Mouse (Mus musculus) midbrain, embryonic 14.5 days (tissue): Measurements from ENCODE around the gene Slc1a3. TPM values are rescaled to one million over a fixed set of nuclear protein-coding genes. Genes with fewer than 3 reads are reported as not detected.
A peak's percentile ranks its signal among the peaks of the same experiment; 100 is the strongest.

Experiments used
- ATAC-seq: fragments of 200-750 bp; cut with Nextera tagmentation; 2 replicates; pipeline ENCODE4 v1.8.0; 2017; ENCODE audit warnings: moderate number of reproducible peaks, moderate library complexity; ENCODE audit not compliant: low FRiP score, low TSS enrichment
- DNase-seq: peaks from one replicate; pipeline ENCODE4 v3.0.0-alpha.2; 2015
- H3K27ac ChIP-seq: fragments of 300-500 bp; sonication (generic); replicated peaks from 2 replicates; pipeline ENCODE4 v1.5.1; 2014; ENCODE audit warnings: mild to moderate bottlenecking, low read depth, low read length, moderate library complexity
- H3K27me3 ChIP-seq: fragments of 300-500 bp; sonication (generic); 2 replicates; pipeline ENCODE4 v1.6.1; 2014; ENCODE audit warnings: low read length, control low read depth, mixed read lengths; ENCODE audit not compliant: control insufficient read depth, insufficient read depth
- H3K36me3 ChIP-seq: fragments of 300-500 bp; sonication (generic); 2 replicates; pipeline ENCODE4 v1.6.1; 2014; ENCODE audit warnings: low read length, control low read depth; ENCODE audit not compliant: control insufficient read depth, insufficient read depth
- H3K4me1 ChIP-seq: fragments of 300-500 bp; sonication (generic); 2 replicates; pipeline ENCODE4 v1.6.1; 2014; ENCODE audit warnings: mild to moderate bottlenecking, antibody characterized with exemption, low read length, control low read depth; ENCODE audit not compliant: control insufficient read depth, insufficient read depth
- H3K4me2 ChIP-seq: fragments of 300-500 bp; sonication (generic); 2 replicates; pipeline ENCODE4 v1.6.1; 2014; ENCODE audit warnings: mild to moderate bottlenecking, low read length, moderate library complexity
- H3K4me3 ChIP-seq: fragments of 300-500 bp; sonication (generic); replicated peaks from 2 replicates; pipeline ENCODE4 v1.5.1; 2014; ENCODE audit warnings: low read depth, low read length
- H3K9ac ChIP-seq: fragments of 300-500 bp; sonication (generic); replicated peaks from 2 replicates; pipeline ENCODE4 v1.6.1; 2014; ENCODE audit warnings: mild to moderate bottlenecking, low read length, moderate library complexity
- H3K9me3 ChIP-seq: fragments of 300-500 bp; sonication (generic); 2 replicates; pipeline ENCODE4 v1.6.1; 2016; ENCODE audit warnings: low read length, control low read depth, mixed read lengths; ENCODE audit not compliant: control insufficient read depth
- WGBS: fragments of 180-500 bp; shearing (Covaris S2); extraction: QIAGEN DNeasy Blood & Tissue Kit; methylation state at CpG from one replicate; pipeline ENCODE4 v1.1.7; 2014; 5-methylcytosine and 5-hydroxymethylcytosine counted together
- polyA plus RNA-seq: library from polyadenylated mRNA; unstranded; fragments of >200 nt; fragmentation: Nextera tagmentation; extraction: Ambion mirVana; gene quantifications from 2 replicates; pipeline ENCODE4 v1.2.1, GENCODE M21; 2014

Slc1a3 gene
- polyA plus RNA-seq, 1 experiment from 2014 or later, result 138 TPM

DNA sequence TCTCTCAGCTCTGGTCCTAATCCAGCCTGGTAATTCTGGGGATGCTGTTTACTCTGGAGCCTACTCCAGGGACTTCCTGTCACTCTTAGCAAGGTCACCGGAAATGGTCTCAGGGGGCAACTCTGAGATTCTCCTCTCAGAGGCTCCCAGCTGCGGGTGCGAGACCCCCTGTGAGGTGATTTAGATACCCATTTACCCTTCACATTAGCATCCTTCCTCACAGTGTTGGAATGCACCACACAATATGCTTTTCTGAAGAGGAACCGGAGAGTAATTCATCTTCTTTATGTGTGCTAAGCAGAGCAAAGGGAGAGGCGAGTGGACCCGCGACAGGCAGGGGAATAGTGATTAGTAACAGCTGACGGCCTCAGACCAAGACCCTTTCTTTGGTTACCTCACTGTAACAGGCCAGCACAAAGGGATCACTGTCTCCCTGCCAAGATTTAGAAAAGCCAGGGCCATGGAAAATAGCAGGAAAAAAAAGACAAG lies 51.0 kb downstream of the Slc1a3 start:
- Histone ChIP-seq H3K4me3 (no peak overlapping the region), H3K4me2 (0 out of 2 replicates have a peak overlapping the region, but pooled peaks have one; percentile 2), H3K27me3 (no peaks in the 10 kb centered on the region), H3K9me3 (no peaks in the 10 kb centered on the region), H3K9ac (no peak overlapping the region), H3K27ac (peak overlapping the region; percentile 64), H3K36me3 (no peaks in the 10 kb centered on the region), H3K4me1 (peaks cover 12% of the 10 kb centered on the region; the same call in 1 of the 2 replicates)
- 7% methylated on average over 8 of the region's 8 CpGs for WGBS
- DNase-seq (peak; percentile 63), ATAC-seq (peak; percentile 82)

DNA sequence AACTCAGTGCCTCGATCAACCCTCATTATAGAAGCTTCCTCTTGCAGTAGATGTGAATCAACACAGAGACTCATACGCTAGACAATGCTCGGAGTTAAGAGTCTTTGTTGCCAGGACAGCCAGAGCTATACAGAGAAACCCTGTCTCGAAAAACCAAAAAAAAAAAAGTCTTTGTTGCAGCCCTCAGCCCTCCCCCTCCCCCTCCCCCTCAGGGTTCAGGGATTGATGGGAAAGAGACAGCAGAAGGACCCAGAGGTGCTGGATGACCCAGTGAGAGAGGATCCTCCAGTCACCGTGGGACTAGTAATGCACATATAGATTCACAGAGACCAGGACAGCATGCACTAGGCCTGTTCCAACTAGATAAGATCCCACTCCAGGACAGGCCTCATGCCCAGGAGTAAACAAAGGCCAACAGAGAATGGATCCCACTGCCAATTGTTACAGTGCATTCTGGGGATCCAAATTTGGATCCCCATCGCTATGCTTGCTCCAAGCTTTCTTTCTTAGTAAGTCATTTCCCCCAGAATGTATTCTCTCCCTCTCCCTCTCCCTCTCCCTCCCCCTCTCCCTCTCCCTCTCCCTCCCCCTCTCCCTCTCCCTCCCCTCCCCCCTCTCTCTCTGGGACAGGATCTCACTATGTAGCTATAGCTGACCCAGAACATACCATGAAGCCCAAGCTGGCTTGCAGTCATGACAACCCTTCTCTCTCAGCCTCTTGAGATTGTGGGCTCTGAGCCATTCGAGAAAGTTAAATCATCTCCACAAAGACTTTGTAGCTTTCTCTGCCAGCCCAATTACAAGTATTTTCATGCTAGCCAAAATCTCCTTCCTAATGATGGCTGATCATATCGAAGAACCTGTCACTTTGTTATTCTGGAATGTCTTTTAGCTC lies 52.2 kb downstream of the Slc1a3 start:
- no peak for ATAC-seq
- Histone ChIP-seq H3K36me3 (no peaks in the 10 kb centered on the region), H3K27me3 (no peaks in the 10 kb centered on the region), H3K9ac (no peak overlapping the region), H3K4me1 (peaks cover 12% of the 10 kb centered on the region; the same call in 1 of the 2 replicates), H3K9me3 (no peaks in the 10 kb centered on the region), H3K27ac (0 out of 2 replicates have a peak overlapping the region, but pooled peaks have one; percentile 26), H3K4me3 (no peak overlapping the region), H3K4me2 (no peak overlapping the region)
- WGBS, result 59% methylated on average over 8 of the region's 8 CpGs
- DNase-seq, result peak; percentile 27

DNA sequence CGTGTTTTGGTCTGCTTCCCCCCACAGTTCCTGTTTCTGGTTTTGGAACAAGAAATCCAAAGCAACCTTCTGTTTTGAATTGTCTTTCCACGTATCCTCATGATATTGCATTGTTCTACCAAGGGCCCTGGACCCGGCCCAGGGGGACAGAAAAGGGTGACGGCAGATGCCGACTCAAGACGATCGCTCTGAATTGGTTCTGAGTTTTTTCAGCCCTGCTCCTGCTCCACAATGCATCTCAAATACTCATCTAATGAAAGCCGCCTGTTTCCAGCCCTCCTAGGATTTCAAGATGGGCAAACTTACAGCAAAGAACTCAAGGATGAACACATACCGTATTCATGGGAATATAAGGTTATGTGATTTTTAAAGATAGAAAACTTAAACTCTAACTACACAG lies 55.3 kb downstream of the Slc1a3 start:
- Histone ChIP-seq H3K4me3 (no peak overlapping the region), H3K9ac (no peak overlapping the region), H3K4me2 (no peak overlapping the region), H3K27me3 (no peaks in the 10 kb centered on the region), H3K4me1 (peaks cover 10% of the 10 kb centered on the region; the same call in 1 of the 2 replicates), H3K27ac (no peak overlapping the region), H3K9me3 (no peaks in the 10 kb centered on the region), H3K36me3 (no peaks in the 10 kb centered on the region)
- 80% methylated on average over 9 of the region's 9 CpGs for WGBS
- DNase-seq (no peak), ATAC-seq (no peak)

DNA sequence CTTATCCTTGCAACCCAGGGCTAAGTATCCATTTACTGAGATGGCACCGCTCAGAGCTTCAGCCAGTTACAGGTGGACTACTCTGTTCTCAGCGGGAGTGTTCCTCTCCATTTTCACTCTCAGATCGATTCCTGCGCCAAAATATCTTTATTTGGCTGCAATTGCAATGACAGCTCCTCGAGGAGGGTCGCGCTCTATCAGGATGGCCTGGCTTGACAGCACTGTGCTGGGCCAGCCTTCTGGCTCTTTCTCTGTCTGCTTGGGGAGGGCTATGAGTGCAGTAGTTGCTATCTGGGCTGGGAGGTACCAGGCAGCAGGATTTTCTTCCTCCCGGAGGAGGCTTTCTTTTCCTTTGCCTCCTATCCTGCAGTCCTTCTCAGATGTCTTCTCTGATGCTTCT lies 57.9 kb downstream of the Slc1a3 start:
- Histone ChIP-seq H3K27ac (no peak overlapping the region), H3K9me3 (no peaks in the 10 kb centered on the region), H3K27me3 (no peaks in the 10 kb centered on the region), H3K9ac (no peak overlapping the region), H3K4me3 (no peak overlapping the region), H3K36me3 (no peaks in the 10 kb centered on the region), H3K4me2 (no peak overlapping the region), H3K4me1 (no peaks in the 10 kb centered on the region)
- ATAC-seq, result no peak
- DNase-seq, result no peak
- WGBS, result 83% methylated on average over 8 of the region's 8 CpGs

DNA sequence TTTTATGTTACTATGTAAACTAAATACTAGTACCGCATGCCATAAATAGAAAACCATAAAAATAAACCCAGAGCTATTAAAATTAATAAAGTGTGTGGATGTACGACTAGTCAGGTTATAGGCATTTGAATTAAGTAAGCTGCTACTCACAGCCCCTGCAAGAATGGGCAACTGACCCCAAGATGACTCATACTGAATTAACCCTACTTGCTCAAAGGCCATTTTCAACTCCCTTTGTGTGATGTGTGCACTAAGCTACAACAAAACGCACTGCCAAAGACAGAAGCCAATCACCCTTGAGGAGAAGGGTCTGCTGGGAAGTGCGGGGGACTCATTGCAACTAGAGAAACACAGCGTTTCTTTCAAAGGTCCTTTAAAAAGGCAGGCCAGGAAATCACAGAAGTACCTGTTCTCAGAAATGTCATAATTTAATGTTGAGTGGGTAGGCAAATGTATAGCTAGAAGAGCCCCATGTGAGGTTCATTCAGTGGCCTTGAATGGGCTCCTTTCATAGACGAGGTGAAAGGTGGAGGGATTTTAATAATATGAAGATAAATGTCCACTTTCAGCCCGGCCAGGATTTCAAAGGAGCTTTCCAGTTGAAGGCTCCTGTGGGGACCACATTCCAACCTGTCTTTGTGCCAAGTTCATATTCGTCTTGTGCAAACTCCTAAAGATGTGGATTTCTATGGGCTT lies 66.4 kb downstream of the Slc1a3 start:
- ATAC-seq (no peak), DNase-seq (no peak)
- no peak overlapping the region for H3K4me2 ChIP-seq
- H3K36me3 ChIP-seq, result no peaks in the 10 kb centered on the region; the same call in 1 of the 2 replicates
- H3K9me3 ChIP-seq, result no peaks in the 10 kb centered on the region
- no peak overlapping the region for H3K4me3 ChIP-seq
- H3K27me3 ChIP-seq, result no peaks in the 10 kb centered on the region
- no peak overlapping the region for H3K27ac ChIP-seq
- WGBS, result 57% methylated on average over 8 of the region's 8 CpGs
- no peak overlapping the region for H3K9ac ChIP-seq
- H3K4me1 ChIP-seq, result no peaks in the 10 kb centered on the region

DNA sequence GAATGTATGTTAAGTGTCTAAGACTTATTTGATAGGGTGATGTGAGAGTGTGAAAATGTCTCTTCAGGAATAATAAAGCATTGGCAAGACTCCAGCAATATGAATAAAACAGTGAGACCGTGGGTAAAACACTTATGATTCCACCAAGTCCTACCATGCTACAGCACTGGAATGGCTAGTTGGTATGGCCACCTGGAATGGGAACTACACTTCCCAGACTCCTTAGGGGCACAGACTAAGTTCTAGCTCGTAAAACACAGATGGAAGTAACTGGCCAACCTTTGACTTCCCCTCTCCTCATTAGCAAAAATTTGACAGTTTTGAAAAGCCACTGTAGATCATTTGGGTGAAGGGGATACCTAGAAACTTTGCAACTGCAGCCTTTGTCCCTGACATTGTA lies 70.7 kb downstream of the Slc1a3 start:
- no peak for ATAC-seq
- WGBS, result 78% methylated on average over 2 of the region's 2 CpGs

DNA sequence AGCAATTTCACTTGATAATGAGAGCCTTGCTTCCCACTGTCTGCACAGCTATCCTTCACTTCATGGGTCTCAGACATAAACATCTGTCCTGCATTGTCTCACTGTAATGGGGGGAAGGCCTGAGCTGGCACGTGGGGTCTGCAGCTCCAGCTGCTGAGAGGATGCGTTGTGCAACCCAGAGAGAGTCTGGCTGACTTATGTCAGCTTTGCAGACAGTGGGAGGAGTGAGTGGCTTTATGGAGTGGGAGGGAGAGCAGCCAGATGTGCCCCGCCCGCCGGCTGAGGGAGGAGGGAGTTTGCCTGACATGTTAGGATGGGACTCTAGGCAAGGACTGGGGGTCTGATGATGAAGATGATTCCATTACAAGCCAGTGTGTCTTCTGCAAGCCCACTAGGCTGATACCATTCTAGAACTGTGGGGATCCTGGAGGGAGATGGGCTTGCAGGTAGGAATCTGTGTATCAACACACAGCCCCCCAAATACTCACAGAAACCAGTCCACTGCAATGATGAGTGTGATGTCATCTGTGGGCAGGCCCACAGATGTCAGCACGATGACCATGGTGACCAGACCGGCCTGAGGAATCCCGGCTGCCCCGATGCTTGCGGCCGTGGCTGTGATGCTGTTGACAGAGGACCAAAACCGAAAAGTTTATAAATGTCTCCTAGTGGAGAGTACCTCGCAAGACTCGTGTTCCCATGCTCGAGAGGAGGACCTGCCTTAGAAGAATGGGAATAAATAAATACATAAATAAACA lies 71.8 kb downstream of the Slc1a3 start:
- Histone ChIP-seq H3K4me2 (no peak overlapping the region), H3K9me3 (no peaks in the 10 kb centered on the region), H3K27me3 (no peaks in the 10 kb centered on the region), H3K4me3 (no peak overlapping the region), H3K9ac (no peak overlapping the region), H3K27ac (no peak overlapping the region), H3K4me1 (no peaks in the 10 kb centered on the region), H3K36me3 (peaks cover 3% of the 10 kb centered on the region; the same call in 1 of the 2 replicates)
- DNase-seq, result no peak
- no peak for ATAC-seq
- WGBS, result 93% methylated on average over 15 of the region's 15 CpGs

More for the DNA sequence above, 70.7 kb downstream of the Slc1a3 start:
- no peaks in the 10 kb centered on the region for H3K4me1 ChIP-seq
- peaks cover 3% of the 10 kb centered on the region; the same call in 1 of the 2 replicates for H3K36me3 ChIP-seq
- no peak overlapping the region for H3K27ac ChIP-seq
- H3K4me2 ChIP-seq, result no peak overlapping the region
- no peak overlapping the region for H3K4me3 ChIP-seq
- H3K9me3 ChIP-seq, result no peaks in the 10 kb centered on the region
- no peaks in the 10 kb centered on the region for H3K27me3 ChIP-seq
- no peak overlapping the region for H3K9ac ChIP-seq
- no peak for DNase-seq

DNA sequence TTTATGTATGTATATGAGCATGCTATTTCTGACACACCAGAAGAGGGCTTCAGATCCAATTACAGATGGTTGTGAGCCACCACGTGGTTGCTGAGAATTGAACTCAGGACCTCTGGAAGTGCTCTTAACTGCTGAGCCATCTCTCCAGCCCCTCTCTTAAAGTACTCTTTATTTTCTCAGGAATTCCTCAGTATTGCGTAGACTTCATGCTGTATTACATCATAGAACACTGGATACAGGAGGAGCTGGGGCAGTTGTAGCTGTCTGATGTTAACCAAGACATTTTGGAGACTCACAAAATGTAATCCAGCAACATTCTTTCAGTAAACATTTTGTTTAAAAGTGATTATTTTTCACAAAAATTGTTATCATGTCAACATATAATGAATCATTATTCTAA lies 73.3 kb downstream of the Slc1a3 start:
- Histone ChIP-seq H3K27me3 (no peaks in the 10 kb centered on the region), H3K4me3 (no peak overlapping the region), H3K9me3 (no peaks in the 10 kb centered on the region), H3K36me3 (peaks cover 3% of the 10 kb centered on the region; the same call in 1 of the 2 replicates), H3K9ac (no peak overlapping the region), H3K4me2 (no peak overlapping the region), H3K27ac (no peak overlapping the region), H3K4me1 (no peaks in the 10 kb centered on the region)
- 88% methylated on average over 2 of the region's 2 CpGs for WGBS
- no peak for ATAC-seq
- no peak for DNase-seq
